Mouse (Mus musculus): Measurements from ENCODE around the gene Reln.

GRCm38 (mm10) chr5:22303709-22304108 is 40.8 kb downstream of the Reln start:
- TF ChIP-seq POLR2A (IDR thresholded peaks at IDR 0.05; ENCODE audit: insufficient read depth, low read depth, low read length) (no peak), CTCF (IDR thresholded peaks at IDR 0.05; ENCODE audit: insufficient read depth, low read depth, low read length) (no peak)
